Mouse (Mus musculus) liver, adult 2 months (tissue): ENCODE results near the gene Ddx42. TPM values are rescaled to one million over a fixed set of nuclear protein-coding genes. Genes with fewer than 3 reads are reported as not detected.

Source experiments
- DNase-seq: peaks from one replicate; pipeline ENCODE4 v3.0.0-alpha.2; 2011; ENCODE audit warnings: low read depth, low spot score; ENCODE audit errors: extremely low read depth
- H3K27ac ChIP-seq: fragments of 200-500 bp; replicated peaks from 2 replicates; pipeline ENCODE4 v1.5.1; 2012; ENCODE audit warnings: low read depth, mild to moderate bottlenecking, control low read depth, inconsistent platforms, low read length; ENCODE audit not compliant: insufficient read depth
- H3K27me3 ChIP-seq: fragments of 200-500 bp; 2 replicates; pipeline ENCODE4 v1.6.1; 2012; ENCODE audit warnings: mild to moderate bottlenecking, moderate library complexity, low read length, inconsistent platforms; ENCODE audit not compliant: control insufficient read depth, insufficient read depth
- H3K36me3 ChIP-seq: fragments of 200-500 bp; 2 replicates; pipeline ENCODE4 v1.6.1; 2012; ENCODE audit warnings: low read length, inconsistent platforms; ENCODE audit not compliant: control insufficient read depth, insufficient read depth
- H3K4me1 ChIP-seq: fragments of 200-500 bp; 2 replicates; pipeline ENCODE4 v1.6.1; 2011; ENCODE audit warnings: low read length; ENCODE audit not compliant: control insufficient read depth, insufficient read depth
- H3K4me3 ChIP-seq: fragments of 200-500 bp; 2 replicates; pipeline ENCODE4 v1.5.1; 2011; ENCODE audit warnings: low read depth, mild to moderate bottlenecking, control low read depth, low read length, moderate library complexity; ENCODE audit not compliant: insufficient read depth
- H3K79me2 ChIP-seq: fragments of 200-500 bp; 2 replicates; pipeline ENCODE4 v1.6.1; 2012; ENCODE audit warnings: inconsistent platforms, mild to moderate bottlenecking, low read length, moderate library complexity; ENCODE audit not compliant: control insufficient read depth, insufficient read depth
- H3K9ac ChIP-seq: fragments of 200-500 bp; 2 replicates; pipeline ENCODE4 v1.6.1; 2012; ENCODE audit warnings: low read depth, mild to moderate bottlenecking, control low read depth, inconsistent platforms, low read length
- CTCF ChIP-seq: fragments of 200-500 bp; IDR thresholded peaks from 2 replicates; pipeline ENCODE4 v1.5.1; 2011; ENCODE audit warnings: low read depth, low read length, control low read depth
- POLR2A ChIP-seq: fragments of 200-500 bp; IDR thresholded peaks from 2 replicates; pipeline ENCODE4 v1.6.1; 2011; ENCODE audit warnings: low read length, control low read depth; ENCODE audit not compliant: insufficient read depth; ENCODE audit errors: extremely low read depth
- WGBS: fragments of 180-500 bp; shearing (Covaris S2); methylation state at CpG from one replicate; pipeline ENCODE4 v1.1.7; 2018; 5-methylcytosine and 5-hydroxymethylcytosine counted together
- polyA plus RNA-seq: library from polyadenylated mRNA; depleted of rRNA; stranded (reverse); fragments of >200 nt; gene quantifications from 2 replicates; pipeline ENCODE4 v1.2.3, GENCODE M21; 2012
- total RNA-seq: library from RNA; depleted of rRNA; stranded (reverse); fragments of >200 nt; gene quantifications from 2 replicates; pipeline ENCODE4 v1.2.3, GENCODE M21; 2014

The Ddx42 gene
- total and polyA plus RNA-seq, 2 experiments = 5.1 to 19.7 TPM

DNA sequence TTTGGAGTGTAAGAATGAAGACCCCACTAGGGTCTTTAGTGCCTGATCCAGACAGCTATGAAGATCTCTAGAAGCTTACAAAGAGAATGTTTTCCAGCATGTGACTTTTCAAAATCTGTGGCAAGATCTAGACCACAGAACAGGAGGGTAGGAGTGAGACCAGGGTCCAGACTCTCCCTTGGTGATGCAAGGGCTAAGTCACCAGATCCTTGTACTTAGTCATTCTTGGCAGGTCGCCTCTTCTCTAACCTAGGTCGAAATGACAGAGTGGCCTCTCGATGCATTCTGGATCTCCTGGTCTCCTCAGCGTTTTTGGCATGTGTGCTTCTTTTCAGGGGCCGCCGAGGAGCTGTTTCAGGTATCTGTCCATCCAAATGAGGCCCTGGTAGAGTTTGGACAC lies 65.7 kb downstream of the Ddx42 start:
- no peak for DNase-seq
- Histone ChIP-seq H3K9ac (no peak overlapping the region), H3K27me3 (no peaks in the 10 kb centered on the region), H3K27ac (no peak overlapping the region), H3K36me3 (no peaks in the 10 kb centered on the region), H3K79me2 (no peaks in the 10 kb centered on the region), H3K4me3 (no peak overlapping the region), H3K4me1 (no peaks in the 10 kb centered on the region)
- TF ChIP-seq POLR2A (no peak), CTCF (no peak)
- WGBS = 79% methylated on average over 6 of the region's 6 CpGs

DNA sequence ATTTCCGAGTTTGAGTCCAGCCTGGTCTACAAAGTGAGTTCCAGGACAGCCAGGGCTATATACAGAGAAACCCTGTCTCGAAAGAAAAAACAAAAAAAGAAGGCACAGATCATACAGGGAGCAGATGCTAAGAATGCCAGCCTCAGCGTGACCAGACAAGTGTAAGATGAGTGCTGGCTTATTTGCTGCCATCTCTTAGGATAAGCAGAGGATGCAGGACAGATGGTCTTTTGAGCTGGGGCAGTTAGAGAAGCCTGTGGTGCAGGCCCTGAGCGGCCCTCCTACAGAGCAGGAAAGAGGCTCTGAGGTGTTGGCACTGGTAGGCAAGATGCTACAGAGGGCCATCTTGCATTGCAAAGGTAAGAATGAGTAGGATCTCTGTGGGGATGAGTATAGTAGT lies 66.6 kb downstream of the Ddx42 start:
- no peak for TF ChIP-seq POLR2A
- TF ChIP-seq CTCF = no peak

DNA sequence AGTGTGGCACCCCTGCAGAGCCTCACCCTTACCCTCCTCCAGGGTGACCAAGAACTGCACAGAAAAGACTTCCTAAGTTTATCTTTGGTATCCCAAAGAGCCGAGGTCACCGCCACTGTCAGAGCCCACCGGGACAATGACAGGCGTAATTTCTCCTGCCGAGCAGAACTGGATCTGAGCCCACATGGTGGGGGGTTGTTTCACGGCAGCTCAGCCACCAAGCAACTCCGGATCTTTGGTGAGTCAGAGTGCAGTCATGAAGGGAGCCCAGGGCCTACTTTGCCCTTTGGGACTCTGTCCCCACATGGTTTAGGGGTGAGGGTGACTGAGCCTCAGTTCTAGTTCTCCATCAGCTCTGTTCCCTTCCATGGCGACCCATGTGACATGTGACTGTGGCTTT lies 67.4 kb downstream of the Ddx42 start:
- no peak for DNase-seq
- TF ChIP-seq POLR2A = no peak
- TF ChIP-seq CTCF = no peak
- 69% methylated on average over 8 of the region's 8 CpGs for WGBS

More for the DNA sequence above, 66.6 kb downstream of the Ddx42 start:
- H3K36me3 ChIP-seq = no peaks in the 10 kb centered on the region
- H3K9ac ChIP-seq = no peak overlapping the region
- H3K27ac ChIP-seq = no peak overlapping the region
- H3K4me1 ChIP-seq = no peaks in the 10 kb centered on the region
- H3K27me3 ChIP-seq = no peaks in the 10 kb centered on the region
- no peaks in the 10 kb centered on the region for H3K79me2 ChIP-seq
- no peak for DNase-seq
- H3K4me3 ChIP-seq = no peak overlapping the region
- 84% methylated on average over 4 of the region's 4 CpGs for WGBS

DNA sequence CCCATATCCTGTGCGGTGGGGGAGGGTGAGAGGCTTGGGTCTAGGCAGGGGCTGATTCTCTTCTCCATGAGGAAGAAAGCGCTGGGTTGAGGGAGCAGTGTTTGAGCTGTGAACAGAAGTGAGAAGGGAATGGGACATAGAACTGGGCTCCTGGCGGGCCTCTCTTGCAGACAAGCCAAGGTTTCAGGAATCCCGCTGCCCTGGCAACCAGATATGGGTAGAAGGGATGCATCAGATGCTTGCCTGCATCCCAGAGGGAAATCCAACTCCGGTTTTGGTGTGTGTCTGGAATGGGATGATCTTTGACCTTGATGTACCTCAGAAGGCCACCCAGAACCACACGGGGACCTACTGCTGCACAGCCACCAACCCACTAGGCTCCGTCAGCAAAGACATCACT lies 69.5 kb downstream of the Ddx42 start:
- WGBS = 85% methylated on average over 7 of the region's 7 CpGs
- Histone ChIP-seq H3K27ac (no peak overlapping the region), H3K4me1 (no peaks in the 10 kb centered on the region), H3K36me3 (no peaks in the 10 kb centered on the region), H3K9ac (no peak overlapping the region), H3K4me3 (no peak overlapping the region), H3K79me2 (no peaks in the 10 kb centered on the region), H3K27me3 (no peaks in the 10 kb centered on the region)
- TF ChIP-seq CTCF = no peak
- no peak for TF ChIP-seq POLR2A
- DNase-seq = no peak

More for the DNA sequence above, 67.4 kb downstream of the Ddx42 start:
- H3K27me3 ChIP-seq = no peaks in the 10 kb centered on the region
- H3K36me3 ChIP-seq = no peaks in the 10 kb centered on the region
- H3K79me2 ChIP-seq = no peaks in the 10 kb centered on the region
- no peak overlapping the region for H3K9ac ChIP-seq
- H3K4me3 ChIP-seq = no peak overlapping the region
- H3K27ac ChIP-seq = no peak overlapping the region
- no peaks in the 10 kb centered on the region for H3K4me1 ChIP-seq

GRCm38 (mm10) chr11:106286987-106287386 lies 70.3 kb downstream of the Ddx42 start:
- Histone ChIP-seq H3K27ac (no peak overlapping the region), H3K36me3 (no peaks in the 10 kb centered on the region), H3K4me3 (no peak overlapping the region), H3K4me1 (no peaks in the 10 kb centered on the region), H3K9ac (no peak overlapping the region), H3K79me2 (no peaks in the 10 kb centered on the region), H3K27me3 (no peaks in the 10 kb centered on the region)
- 83% methylated on average over 11 of the region's 11 CpGs for WGBS
- no peak for DNase-seq
- TF ChIP-seq CTCF = no peak
- no peak for TF ChIP-seq POLR2A

- 28% methylated on average over 8 of the region's 8 CpGs for whole genome bisulfite sequencing
- no peak overlapping the region for H3K4me3 ChIP-seq
- peak; percentile 45 for DNase-seq
- H3K9ac ChIP-seq = no peak overlapping the region
- no peaks in the 10 kb centered on the region for H3K27me3 ChIP-seq
- H3K27ac ChIP-seq = no peak overlapping the region
- no peaks in the 10 kb centered on the region for H3K36me3 ChIP-seq
- no peaks in the 10 kb centered on the region for H3K4me1 ChIP-seq
- peak; percentile 49 for TF ChIP-seq CTCF
- TF ChIP-seq POLR2A = no peak
- no peaks in the 10 kb centered on the region for H3K79me2 ChIP-seq
Observed at GRCm38 (mm10) chr11:106289369-106289768, 72.6 kb downstream of the Ddx42 start.
